Mouse (Mus musculus) mesoderm, embryonic 11.5 days (tissue): Measurements from ENCODE around the gene Krtap28-13.

Experiments
- DNase-seq: peaks from one replicate; pipeline ENCODE4 v3.0.0-alpha.2; 2012; ENCODE audit warnings: low read depth, low spot score

Gene Krtap28-13

GRCm38 (mm10) chr1:83060643-83061042 lies at the start of gene Krtap28-13:
Gene Krtap28-13, plus strand, starts transcription at chr1:83060930.
- no peak for DNase-seq

- no peak for DNase-seq
Measured at GRCm38 (mm10) chr1:83014477-83014876, 46.3 kb upstream of the Krtap28-13 start.

- no peak for DNase-seq
Measured at GRCm38 (mm10) chr1:83015329-83015879, 45.3 kb upstream of the Krtap28-13 start.

- DNase-seq: no peak
Measured at GRCm38 (mm10) chr1:83016556-83016955, 44.2 kb upstream of the Krtap28-13 start.

GRCm38 (mm10) chr1:83031950-83032349 lies 28.8 kb upstream of the Krtap28-13 start:
- no peak for DNase-seq

- no peak for DNase-seq
Measured at GRCm38 (mm10) chr1:83032508-83032907, 28.2 kb upstream of the Krtap28-13 start.

GRCm38 (mm10) chr1:83034509-83034908 lies 26.2 kb upstream of the Krtap28-13 start:
- no peak for DNase-seq

GRCm38 (mm10) chr1:83036892-83037667 lies 23.6 kb upstream of the Krtap28-13 start:
- DNase-seq: no peak

- peak; percentile 43 for DNase-seq
Measured at GRCm38 (mm10) chr1:83038109-83038672, 22.5 kb upstream of the Krtap28-13 start, which contains the start of gene Slc19a3. Gene Slc19a3, minus strand, starts transcription at chr1:83038448.

GRCm38 (mm10) chr1:83039080-83039479 lies 21.6 kb upstream of the Krtap28-13 start:
- DNase-seq: no peak

GRCm38 (mm10) chr1:83042380-83042779 lies 18.4 kb upstream of the Krtap28-13 start, which contains the start of gene Krtap28-10:
Gene Krtap28-10, minus strand, starts transcription at chr1:83042480.
- no peak for DNase-seq

GRCm38 (mm10) chr1:83044882-83045427 lies 15.8 kb upstream of the Krtap28-13 start, which contains the start of gene Gm47969:
Gene Gm47969, plus strand, starts transcription at chr1:83044932.
- no peak for DNase-seq

GRCm38 (mm10) chr1:83058481-83058880 lies 2.2 kb upstream of the Krtap28-13 start:
- DNase-seq: no peak

GRCm38 (mm10) chr1:83059278-83059677 lies 1.5 kb upstream of the Krtap28-13 start, which contains the start of gene A030005K14Rik:
Gene A030005K14Rik, minus strand, starts transcription at chr1:83059378.
- DNase-seq: no peak

GRCm38 (mm10) chr1:83064851-83065250 lies 4.1 kb downstream of the Krtap28-13 start:
- peak; percentile 57 for DNase-seq

GRCm38 (mm10) chr1:83066577-83066976 lies 5.8 kb downstream of the Krtap28-13 start:
- no peak for DNase-seq

GRCm38 (mm10) chr1:83067205-83067604 lies 6.5 kb downstream of the Krtap28-13 start:
- no peak for DNase-seq

- no peak for DNase-seq
Measured at GRCm38 (mm10) chr1:83075526-83076189, 14.9 kb downstream of the Krtap28-13 start.

GRCm38 (mm10) chr1:83076190-83076917 lies 15.6 kb downstream of the Krtap28-13 start:
- DNase-seq: peak; percentile 73

- no peak for DNase-seq
Measured at GRCm38 (mm10) chr1:83077016-83077415, 16.3 kb downstream of the Krtap28-13 start.

- no peak for DNase-seq
Measured at GRCm38 (mm10) chr1:83084790-83085189, 24.1 kb downstream of the Krtap28-13 start.
